Mouse (Mus musculus): ENCODE measurements around the gene Shld2.
"Not testable (repeated sequence)": the region's sequence is repeated elsewhere in the genome, so short reads cannot be mapped to it uniquely, and the experiment has no call there.

Shld2 gene

GRCm38 (mm10) chr14:34317431-34317830, 7.1 kb upstream of the Shld2 start:
- no peak for DNase-seq

GRCm38 (mm10) chr14:34316346-34316745, 6.1 kb upstream of the Shld2 start:
- DNase-seq = no peak

GRCm38 (mm10) chr14:34314796-34315195, 4.5 kb upstream of the Shld2 start:
- no peak for DNase-seq

GRCm38 (mm10) chr14:34314383-34314782, 4.1 kb upstream of the Shld2 start:
- DNase-seq = not testable (repeated sequence)

- DNase-seq = no peak
Measured at GRCm38 (mm10) chr14:34313612-34314011, 3.3 kb upstream of the Shld2 start.

- no peak for DNase-seq
Measured at GRCm38 (mm10) chr14:34312339-34313048, 2.2 kb upstream of the Shld2 start.

- no peak for DNase-seq
Measured at GRCm38 (mm10) chr14:34311691-34312090, 1.4 kb upstream of the Shld2 start.

- peak; percentile 66 for DNase-seq
Measured at GRCm38 (mm10) chr14:34311021-34311631, 833 bp upstream of the Shld2 start.

GRCm38 (mm10) chr14:34309907-34310233, 423 bp downstream of the Shld2 start:
- DNase-seq = no peak

GRCm38 (mm10) chr14:34309266-34309665, 1.0 kb downstream of the Shld2 start:
- no peak for DNase-seq

GRCm38 (mm10) chr14:34303265-34303680, 7.0 kb downstream of the Shld2 start:
- DNase-seq = no peak

- DNase-seq = no peak
Measured at GRCm38 (mm10) chr14:34302681-34303242, 7.5 kb downstream of the Shld2 start.

- DNase-seq = no peak
Measured at GRCm38 (mm10) chr14:34298871-34299700, 11.2 kb downstream of the Shld2 start.

GRCm38 (mm10) chr14:34297634-34298033, 12.7 kb downstream of the Shld2 start:
- no peak for DNase-seq

GRCm38 (mm10) chr14:34297038-34297437, 13.3 kb downstream of the Shld2 start:
- DNase-seq = no peak

GRCm38 (mm10) chr14:34296350-34296749, 13.9 kb downstream of the Shld2 start:
- no peak for DNase-seq

GRCm38 (mm10) chr14:34293641-34294040, 16.7 kb downstream of the Shld2 start:
- DNase-seq = no peak

- DNase-seq = no peak
Measured at GRCm38 (mm10) chr14:34290229-34290628, 20.1 kb downstream of the Shld2 start.

GRCm38 (mm10) chr14:34289259-34290015, 20.9 kb downstream of the Shld2 start:
- DNase-seq = no peak

- no peak for DNase-seq
Measured at GRCm38 (mm10) chr14:34288396-34288795, 21.9 kb downstream of the Shld2 start.

GRCm38 (mm10) chr14:34281736-34282269, 28.5 kb downstream of the Shld2 start:
- DNase-seq = no peak

- DNase-seq = no peak
Measured at GRCm38 (mm10) chr14:34280798-34281197, 29.5 kb downstream of the Shld2 start.
